Mouse (Mus musculus) CH12.LX (cell line): Measurements from ENCODE around the gene Galk1.

Experiments used
- CTCF ChIP-seq, 2 experiments: IDR thresholded peaks in 1 of 2; conservative IDR thresholded peaks in 1 of 2; 2 replicates each; pipeline ENCODE4 v1.5.1; 2011 to 2012; ENCODE audit warnings: low read depth in 2 of 2, low read length in 2 of 2, improper control_type of control experiment in 1 of 2, inconsistent platforms in 1 of 2, mild to moderate bottlenecking in 1 of 2, moderate library complexity in 1 of 2
- EP300 ChIP-seq: IDR thresholded peaks from 2 replicates; pipeline ENCODE4 v1.6.1; 2011; ENCODE audit warnings: low read length, improper control_type of control experiment
- MYC ChIP-seq: IDR thresholded peaks from 2 replicates; pipeline ENCODE4 v1.6.1; 2011; ENCODE audit warnings: low read depth, mild to moderate bottlenecking, improper control_type of control experiment, low read length
- TCF12 ChIP-seq: IDR thresholded peaks from 2 replicates; pipeline ENCODE4 v1.6.1; 2014; ENCODE audit warnings: low read depth, mild to moderate bottlenecking, inconsistent platforms, low read length, improper control_type of control experiment

GRCm38 (mm10) chr11:116040593-116040992 is 28.1 kb upstream of the Galk1 start:
- no peak for TF ChIP-seq CTCF (conservative IDR thresholded peaks at IDR 0.05 in 1 of 2, IDR thresholded peaks at IDR 0.05 in 1 of 2; ENCODE audit: low read depth in 2 of 2, low read length in 2 of 2)
- TF ChIP-seq TCF12 = no peak
- TF ChIP-seq EP300 = no peak
- TF ChIP-seq MYC = no peak
